Mouse (Mus musculus): Measurements from ENCODE around the gene Tanc1. TPM values are rescaled to one million over a fixed set of nuclear protein-coding genes. Genes with fewer than 3 reads are reported as not detected.
"Not testable (repeated sequence)": the region's sequence is repeated elsewhere in the genome, so short reads cannot be mapped to it uniquely, and the experiment has no call there.

The Tanc1 gene
- total RNA-seq (2021): 10 to 100 TPM; 13.0 to 14.9 TPM
- long read RNA-seq, experiment 1, partial matches to known transcripts: 0 of 2 reads
- long read RNA-seq, experiment 1, other reads (novel, unspliced or antisense): 2 of 2 reads
- long read RNA-seq, experiment 2, partial matches to known transcripts: 4 of 4 reads
- long read RNA-seq, experiment 2, other reads (novel, unspliced or antisense): 0 of 4 reads

DNA sequence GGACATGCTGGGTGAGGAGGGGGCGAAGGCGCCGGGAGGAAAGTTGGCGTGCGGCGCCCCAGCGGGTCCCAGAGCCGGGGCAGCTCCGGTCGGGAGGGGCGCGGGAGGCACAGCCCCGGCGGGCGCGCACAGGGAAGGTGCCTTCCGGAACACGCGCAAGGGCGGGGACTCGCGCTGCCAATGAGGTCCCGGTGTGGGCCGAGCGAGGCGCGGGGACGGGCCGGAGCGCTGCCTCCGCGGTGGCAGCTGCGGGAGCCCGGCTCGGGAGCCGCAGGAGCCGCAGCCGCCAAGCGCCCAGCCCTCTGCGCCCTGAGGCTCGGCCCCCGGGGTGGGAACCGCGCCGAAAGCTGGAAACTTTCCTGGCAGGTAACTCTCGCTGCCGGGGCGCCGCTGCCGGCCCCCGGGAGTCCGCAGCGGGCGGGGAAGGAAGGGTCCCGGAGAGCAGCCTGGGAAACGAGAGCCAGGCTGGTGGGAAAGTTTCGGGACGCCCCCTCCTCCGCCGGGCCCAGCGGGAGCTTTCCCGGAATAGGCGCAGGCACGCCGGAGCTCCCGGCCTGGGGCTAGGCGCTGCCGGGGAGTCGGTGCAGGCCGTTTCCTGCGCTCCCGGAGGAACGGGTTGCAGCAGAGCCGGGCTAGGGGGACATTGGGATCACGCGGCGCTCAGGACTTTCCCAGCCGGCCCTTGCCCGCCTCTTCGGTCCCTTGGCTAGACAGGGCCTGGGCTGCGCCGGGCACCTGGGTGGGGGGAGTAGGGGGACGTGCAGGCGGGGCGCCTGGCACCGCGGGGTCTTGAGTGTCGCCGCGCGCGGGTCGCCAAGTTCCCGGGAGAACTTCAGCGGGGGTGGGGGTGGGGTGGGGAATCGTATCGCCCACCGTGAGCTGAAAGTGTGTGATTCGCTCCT is at the start of gene Tanc1:
Tanc1 (plus strand) TSS at position 212 of the 902 bp plus-strand sequence.
- intact Hi-C loops (cut with DNase I): loop anchor here (5.0 kb wide), 1 partner anchor 135 kb away; no protein-coding TSS in a partner anchor
- peak; percentile 40 to 77 for DNase-seq (ENCODE audit: low spot score in 2 of 2)

DNA sequence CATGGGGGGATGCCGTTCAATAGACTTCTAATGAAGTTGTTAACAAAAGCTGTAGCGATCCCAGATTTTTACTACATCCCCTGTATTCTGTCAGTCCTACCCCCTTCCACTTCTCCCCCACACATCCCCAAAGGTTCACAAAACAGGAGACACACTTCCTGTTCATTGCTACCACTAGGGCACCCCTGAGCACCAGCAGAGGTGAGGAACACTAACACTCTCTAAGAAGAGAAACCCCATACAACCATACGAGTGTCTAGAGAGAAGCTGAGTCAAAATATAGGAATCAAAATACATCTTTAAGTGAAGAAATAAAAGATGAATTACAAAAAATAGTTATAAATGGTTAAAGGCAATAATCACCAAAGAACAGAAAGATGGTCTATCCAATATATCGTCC is 49.6 kb upstream of the Tanc1 start:
- no peak for DNase-seq (ENCODE audit: low spot score in 2 of 2)
- intact Hi-C loops (cut with DNase I): no loop called here

DNA sequence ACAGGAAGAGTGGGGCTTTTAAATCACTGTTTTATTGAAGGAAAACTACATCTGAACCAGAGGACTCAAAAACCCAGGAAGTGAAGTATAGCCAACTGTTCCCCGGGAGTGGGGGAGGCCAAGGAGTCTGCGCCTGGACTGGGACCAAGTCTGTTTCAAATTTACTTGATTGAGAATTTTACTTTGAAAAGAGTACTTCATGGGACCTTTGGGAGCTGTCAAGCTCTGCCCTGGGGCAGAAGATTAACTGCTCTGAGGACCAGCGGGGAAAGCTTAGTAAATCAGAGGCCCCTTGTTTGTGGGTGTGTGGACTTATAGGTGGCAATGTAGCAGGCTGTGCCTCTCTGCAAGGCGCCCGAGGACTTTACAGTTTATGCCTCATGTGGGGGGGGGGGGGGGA is 49.1 kb upstream of the Tanc1 start:
- intact Hi-C loops (cut with DNase I): no loop called here
- no peak for DNase-seq (ENCODE audit: low spot score in 2 of 2)

DNA sequence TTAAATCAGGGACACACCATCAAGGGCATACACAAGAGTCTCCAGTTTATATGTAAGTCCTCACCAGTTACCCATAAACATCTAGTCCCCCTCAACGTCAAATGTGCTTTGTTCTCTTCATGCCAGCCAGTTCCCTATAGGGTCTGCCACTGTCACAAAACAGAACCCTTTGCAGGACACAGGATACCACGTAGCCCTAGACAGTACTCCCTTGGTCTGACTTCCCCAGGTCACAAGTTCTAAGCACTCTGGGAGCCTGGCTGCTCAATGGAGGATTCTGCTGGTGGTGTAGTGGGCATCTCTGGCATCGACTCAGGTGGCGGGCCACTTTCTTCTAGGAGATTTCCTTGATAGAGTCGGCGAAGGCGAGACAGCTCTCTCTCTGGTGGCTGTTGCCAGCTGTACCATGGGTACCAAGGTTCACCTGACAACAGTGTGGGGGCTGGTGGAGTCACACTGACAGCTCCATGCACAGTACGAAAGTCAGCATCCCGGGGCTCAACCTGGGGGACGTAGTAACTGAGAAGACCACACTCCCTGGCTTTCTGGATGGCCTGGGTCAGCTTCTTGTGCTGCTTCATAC is 47.7 kb upstream of the Tanc1 start:
- intact Hi-C loops (cut with DNase I): not testable (repeated sequence)

DNA sequence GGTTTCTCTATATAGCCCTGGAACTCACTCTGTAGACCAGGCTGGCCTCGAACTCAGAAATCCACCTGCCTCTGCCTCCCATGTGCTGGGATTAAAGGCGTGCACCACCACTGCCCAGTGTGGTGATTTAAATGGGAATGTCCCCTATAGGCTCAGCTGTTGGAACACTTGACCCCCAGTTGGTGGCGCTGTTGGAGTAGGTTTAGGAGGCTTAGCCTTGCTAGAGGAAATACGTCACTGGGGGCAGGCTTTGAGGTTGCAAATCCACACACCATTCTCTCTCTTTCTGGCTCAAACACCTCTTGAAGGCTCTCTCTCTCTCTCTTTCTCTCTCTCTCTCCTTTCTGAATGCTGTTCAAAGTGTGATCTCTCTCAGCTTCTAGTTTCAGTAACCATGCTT is 46.9 kb upstream of the Tanc1 start:
- DNase-seq (ENCODE audit: low spot score in 2 of 2): no peak

More for the DNA sequence above, 47.7 kb upstream of the Tanc1 start:
- DNase-seq (ENCODE audit: low spot score in 2 of 2): not testable (repeated sequence)

DNA sequence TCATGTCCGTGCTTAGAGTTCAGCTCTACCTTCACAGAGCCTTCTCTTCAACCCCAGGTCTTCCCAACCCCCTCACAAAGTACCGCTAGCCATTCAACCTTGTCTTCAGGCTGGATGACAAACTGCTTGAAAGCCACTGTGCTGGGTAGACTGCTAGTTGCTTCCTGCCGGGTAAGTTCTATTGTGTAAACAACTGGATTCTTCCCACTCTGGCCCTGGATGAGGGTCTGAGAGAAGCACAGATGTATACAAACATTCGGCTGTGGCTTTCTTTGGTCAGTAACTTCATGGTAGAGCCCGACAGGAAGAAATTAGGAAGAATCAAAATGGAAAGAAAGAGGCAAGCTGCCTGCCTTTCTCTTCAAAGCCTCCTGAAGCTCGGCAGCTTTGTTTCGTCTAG is 30.9 kb upstream of the Tanc1 start:
- no peak for DNase-seq (ENCODE audit: low spot score in 2 of 2)
- intact Hi-C loops (cut with DNase I): no loop called here

More for the DNA sequence above, 46.9 kb upstream of the Tanc1 start:
- intact Hi-C loops (cut with DNase I): no loop called here

DNA sequence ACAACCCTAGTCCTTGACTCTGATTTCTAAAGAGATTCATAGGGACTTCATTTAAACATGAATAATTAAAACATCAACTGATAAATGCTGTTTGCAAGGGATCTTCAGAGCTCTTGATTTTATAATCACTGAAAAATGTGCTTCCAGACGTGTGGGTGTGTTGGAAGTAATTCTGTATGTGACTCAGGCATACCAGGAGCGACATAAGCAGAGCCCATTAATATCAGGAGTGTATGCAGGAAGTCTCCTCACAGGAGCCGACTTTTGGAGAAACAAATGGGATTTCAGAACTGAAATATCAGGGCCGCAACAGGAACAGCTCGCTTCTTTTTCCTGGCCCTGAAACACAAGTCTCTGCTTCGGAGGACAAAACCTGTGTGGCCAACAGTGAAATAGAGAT is 27.9 kb upstream of the Tanc1 start:
- peak in 1 of 2 experiments; percentile 38 for DNase-seq (ENCODE audit: low spot score in 2 of 2)

DNA sequence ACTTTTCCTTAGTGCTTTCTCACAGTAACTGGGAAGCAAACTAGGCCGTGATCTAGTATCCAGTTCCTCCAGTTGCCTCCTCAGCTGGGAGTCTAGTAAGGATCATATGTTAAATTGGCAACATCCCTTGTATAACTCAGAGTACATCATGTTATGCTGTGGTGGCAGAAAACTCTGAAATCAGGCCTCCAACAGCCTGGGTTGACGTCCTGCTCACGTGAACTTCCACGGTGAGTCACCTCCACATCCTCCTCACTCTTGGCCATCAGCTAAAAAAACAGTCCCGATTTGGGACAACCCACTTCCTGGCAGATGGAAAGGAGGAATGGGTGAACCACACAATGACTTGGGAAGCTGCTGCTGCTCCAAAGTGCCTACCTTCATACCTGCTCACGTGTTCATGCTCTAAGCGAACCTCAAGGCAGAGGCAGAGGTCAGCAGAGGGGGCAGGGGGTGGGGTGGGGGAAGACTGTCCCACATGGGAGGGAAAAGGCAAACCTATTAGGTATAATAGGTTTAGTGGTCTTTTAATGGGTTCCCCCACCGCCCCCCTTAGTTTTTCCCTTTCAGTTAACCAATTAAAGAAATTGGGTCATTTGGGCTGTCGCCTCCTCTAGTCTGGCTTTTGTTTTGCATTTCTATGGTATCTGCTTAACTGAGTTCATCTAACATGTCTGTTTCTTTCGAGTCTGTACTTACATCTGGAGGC is 24.3 kb upstream of the Tanc1 start:
- intact Hi-C loops (cut with DNase I): no loop called here
- DNase-seq (ENCODE audit: low spot score in 2 of 2): peak; percentile 23 to 54

More for the DNA sequence above, 27.9 kb upstream of the Tanc1 start:
- intact Hi-C loops (cut with DNase I): no loop called here

DNA sequence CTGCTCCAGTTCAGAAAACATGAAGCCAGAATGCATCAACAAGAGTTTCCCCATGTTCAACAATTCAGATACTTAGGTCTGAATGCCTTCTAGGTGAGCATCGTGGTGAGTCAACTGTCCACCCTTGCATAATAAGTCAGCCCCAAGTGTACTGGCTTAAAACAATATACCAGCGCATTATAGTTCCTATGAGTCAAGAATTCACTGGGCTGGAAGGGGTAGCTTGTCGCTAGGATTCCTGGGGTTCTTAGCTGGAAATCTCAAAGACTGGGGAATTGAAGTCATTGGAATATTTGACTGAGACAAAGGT is 23.8 kb upstream of the Tanc1 start:
- intact Hi-C loops (cut with DNase I): no loop called here
- no peak for DNase-seq (ENCODE audit: low spot score in 2 of 2)

DNA sequence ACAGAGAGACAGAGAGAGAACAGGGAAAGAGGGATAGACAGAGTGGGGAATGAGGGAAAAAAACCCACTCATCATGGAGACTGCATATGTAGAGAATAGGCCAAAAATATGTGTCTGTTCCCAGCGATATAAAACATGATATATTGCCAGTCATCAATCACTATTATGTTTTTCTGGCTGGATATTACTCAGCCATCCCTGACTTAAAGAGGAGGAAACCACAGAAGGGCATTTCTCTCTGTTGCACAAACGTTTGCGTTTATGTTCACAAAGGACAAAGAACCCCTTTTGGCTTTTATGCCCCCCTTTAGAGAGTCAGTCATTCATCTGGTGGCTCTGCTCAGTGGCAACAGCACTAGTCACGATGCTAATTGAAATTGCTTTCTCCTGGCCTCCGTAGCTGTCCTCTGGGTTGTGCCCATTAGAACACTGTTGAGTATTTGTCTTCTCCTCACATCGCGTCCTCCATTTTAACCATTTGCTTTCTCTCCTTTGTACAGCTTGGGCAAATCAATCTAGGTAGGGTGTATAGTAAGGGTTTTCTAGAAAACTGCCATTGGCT is 18.4 kb upstream of the Tanc1 start:
- intact Hi-C loops (cut with DNase I): no loop called here
- no peak for DNase-seq (ENCODE audit: low spot score in 2 of 2)

DNA sequence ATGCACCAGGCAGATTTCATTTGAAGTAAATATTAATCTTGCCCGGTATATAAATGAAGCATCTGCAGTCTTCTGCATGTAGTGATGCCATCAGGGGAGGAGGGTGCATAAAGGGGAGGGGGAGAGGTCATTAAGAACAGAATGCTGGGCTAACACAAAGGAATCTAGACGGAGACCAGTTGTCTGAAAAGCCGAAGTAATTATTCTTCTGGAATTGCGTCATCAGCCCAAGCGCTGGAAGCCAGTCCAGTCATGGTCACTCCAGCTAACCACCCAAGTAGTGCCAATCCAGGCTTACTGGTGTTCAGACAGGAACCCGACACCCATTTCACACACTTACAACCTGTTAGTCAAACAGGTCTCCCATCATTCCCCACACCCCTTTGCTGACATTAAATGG is 17.7 kb upstream of the Tanc1 start:
- intact Hi-C loops (cut with DNase I): no loop called here
- DNase-seq (ENCODE audit: low spot score in 2 of 2): no peak

DNA sequence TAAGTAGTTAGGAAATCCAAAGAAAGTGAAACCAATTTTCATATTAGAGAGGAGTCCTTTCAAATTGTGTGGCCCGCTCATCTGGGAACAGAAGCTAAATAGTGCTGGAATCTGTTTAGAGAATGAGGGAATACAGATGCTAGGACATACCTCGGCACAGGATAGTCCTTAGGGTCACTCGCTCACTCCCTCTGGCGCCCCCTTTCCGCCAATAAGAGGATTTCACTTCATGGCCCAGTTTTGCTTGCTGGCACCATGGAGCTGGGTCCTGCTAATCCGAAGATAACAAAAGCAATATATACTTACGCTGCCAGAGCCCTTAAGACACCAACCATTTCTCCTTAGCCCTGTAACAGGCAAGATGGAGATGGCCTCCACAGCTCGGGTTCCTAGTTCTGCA is 15.3 kb upstream of the Tanc1 start:
- DNase-seq (ENCODE audit: low spot score in 2 of 2): no peak
- intact Hi-C loops (cut with DNase I): no loop called here

DNA sequence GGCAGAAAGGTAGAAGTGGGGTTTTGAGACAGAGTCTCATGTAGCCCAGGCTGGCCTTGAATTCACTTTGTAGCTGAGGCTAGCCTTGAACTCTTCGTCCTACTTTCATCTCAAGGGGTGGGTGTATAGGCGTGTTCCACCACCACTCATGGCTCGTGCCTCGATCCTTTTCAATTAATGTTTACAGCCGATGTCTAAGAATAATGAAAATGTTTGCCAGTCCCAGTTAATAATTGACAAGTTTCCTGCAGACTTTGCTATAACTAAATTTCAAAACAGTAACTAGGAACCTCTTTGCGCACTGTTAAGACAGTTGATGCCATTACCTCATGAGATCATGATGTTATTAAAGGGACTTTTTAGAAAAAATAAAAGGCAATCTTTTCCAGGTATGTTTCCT is 13.6 kb upstream of the Tanc1 start:
- intact Hi-C loops (cut with DNase I): no loop called here
- DNase-seq (ENCODE audit: low spot score in 2 of 2): no peak

DNA sequence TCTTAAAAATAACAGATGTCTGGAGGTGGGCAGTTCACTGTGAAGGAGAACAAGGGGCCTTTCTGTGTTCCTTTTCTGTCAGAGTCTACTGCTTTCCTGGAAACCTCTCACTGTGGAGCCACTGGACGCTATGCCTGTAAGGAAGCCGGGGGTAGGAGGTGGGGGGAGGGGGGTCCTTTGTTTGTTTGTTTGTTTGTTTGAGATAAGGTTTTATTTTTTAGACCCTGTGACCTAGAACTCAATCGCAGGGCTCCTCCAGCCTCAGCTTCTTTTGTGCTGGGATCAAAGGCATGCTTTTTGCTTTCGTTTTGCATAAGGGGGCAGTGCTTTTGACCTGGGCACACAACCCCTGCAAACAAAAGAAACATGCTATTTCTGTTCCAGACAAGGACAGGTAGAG is 12.9 kb upstream of the Tanc1 start:
- no peak for DNase-seq (ENCODE audit: low spot score in 2 of 2)
- intact Hi-C loops (cut with DNase I): no loop called here

DNA sequence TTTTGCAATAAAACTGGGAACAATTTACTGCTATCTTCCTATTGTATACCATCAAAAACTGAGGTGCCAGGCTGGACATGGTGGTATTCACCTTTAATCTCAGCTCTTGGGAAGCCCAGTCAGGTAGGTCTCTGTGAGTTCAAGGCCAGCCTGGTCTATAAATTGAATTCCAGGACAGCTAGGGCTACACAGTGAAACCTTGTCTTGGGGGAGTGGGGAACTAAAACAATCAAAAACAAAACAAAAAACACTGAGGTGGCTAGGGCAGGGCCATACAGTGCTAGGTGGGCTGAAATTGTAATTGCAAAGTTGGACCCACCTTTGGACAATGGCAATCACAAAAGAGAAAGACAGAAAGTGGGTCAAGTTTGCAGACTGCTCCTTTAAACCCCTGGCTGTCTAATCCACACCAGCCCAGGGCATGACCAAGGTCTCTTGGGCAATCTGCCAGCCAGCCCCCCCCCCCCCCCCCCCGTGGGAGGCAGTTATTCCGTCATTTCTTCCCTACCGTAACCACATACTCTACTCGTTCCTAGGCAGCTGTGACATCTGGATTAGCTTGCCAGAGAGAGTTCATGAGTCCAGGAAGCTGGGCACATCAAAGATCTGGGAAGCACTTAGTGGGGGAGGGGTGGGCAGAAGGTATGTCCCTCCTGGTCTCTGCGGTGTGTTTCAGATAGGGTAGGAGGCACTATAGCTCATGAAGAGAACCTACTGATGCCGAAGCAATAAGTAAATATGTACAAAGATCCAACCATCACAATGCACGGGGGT is 12.3 kb upstream of the Tanc1 start:
- DNase-seq (ENCODE audit: low spot score in 2 of 2): no peak
- intact Hi-C loops (cut with DNase I): no loop called here

DNA sequence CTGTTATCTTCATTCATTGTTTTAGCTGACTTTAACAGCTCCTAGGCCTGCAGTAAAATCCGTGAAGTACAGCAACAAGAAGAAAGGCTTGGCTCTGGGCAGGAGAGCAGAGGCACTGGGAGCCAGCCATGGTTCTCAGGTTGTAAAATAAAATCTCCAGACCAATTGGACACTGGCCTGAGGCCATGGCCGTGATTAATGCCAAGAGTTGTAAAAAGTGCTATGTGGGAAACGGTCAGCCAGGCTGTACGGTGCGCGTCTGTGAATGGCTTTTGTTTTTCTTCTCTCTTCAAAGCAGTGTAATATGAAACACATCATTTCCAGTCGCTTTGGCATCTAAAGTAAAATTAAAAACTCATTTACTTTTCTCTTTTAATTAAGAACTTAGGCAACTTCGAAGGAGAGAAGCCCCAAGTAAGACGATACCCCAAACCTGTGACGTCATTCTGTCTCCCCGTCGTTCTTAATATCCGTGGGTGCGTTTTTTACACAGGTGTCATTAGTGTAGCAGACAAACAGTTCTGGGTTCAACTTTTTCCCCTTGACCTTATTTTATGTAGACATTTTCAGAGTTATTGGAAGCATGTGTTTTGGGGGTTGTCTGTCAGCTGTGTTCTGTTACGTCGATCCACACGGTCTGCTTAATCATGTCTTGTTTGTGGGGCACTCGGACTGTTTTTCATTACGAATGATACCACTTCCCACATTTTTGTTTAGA is 11.6 kb upstream of the Tanc1 start:
- DNase-seq (ENCODE audit: low spot score in 2 of 2): peak in 1 of 2 experiments; percentile 23
- intact Hi-C loops (cut with DNase I): no loop called here

DNA sequence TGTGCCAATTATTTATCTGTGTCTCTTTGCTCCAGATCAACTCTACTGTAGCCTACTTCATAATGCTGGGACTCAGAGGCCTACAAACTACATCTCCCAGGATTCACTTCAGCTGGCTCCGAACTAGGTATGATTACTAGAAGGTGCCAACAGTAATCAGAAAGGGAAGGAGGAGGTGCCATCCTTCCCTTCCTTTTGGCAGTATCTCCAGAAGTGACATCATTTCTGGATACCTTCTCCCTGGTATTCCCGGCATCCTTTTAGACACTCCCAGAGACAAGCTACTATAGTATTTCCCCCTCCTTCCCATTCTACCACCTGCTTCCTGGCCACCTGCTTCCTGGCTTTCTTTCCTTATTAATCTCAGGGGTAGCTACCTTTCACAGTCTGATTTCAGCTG is 10.9 kb upstream of the Tanc1 start:
- intact Hi-C loops (cut with DNase I): no loop called here
- no peak for DNase-seq (ENCODE audit: low spot score in 2 of 2)

DNA sequence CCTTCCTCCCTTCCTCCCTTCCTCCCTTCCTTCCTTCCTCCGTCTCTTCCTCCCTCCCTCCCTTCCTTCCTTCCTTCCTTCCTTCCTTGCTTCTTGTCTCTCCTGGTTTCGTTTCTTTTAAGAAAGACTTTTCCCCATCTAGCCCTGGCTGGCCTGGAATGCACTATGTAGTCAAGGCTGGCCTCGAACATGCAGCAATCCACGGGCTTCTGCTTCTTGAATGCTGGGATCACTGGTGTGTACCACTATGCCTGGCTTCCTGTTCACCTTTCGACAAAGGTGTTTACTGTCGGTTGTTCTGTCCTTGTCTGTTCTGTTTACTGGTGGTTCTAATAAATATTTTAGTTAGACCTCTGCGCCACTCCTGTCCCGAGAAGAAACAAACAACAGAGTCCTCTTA is 10.4 kb upstream of the Tanc1 start:
- no peak for DNase-seq (ENCODE audit: low spot score in 2 of 2)
- intact Hi-C loops (cut with DNase I): no loop called here

DNA sequence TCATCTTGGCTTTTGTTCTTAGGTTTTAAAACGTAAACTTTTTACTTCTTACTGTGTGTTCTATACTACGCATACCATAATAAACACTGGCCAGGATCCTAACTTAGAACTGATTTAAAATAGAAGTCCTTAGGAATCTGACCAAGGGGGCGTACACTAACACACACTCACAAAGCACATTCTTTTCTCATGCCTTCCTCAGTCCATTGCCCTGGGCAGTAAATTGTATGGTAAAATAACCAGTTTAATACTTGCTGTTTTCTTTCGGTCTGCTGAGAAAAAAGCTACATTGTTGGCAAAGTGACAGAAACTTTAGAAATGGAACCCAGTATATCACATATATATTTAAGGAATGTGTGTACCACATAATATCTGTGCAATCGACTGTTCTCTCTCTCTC is 2.9 kb upstream of the Tanc1 start:
- intact Hi-C loops (cut with DNase I): no loop called here
- DNase-seq (ENCODE audit: low spot score in 2 of 2): no peak

Measured in left cerebral cortex, postnatal 14 days (tissue).